Mouse (Mus musculus): ENCODE measurements around the gene Glyctk.

Glyctk gene

DNA sequence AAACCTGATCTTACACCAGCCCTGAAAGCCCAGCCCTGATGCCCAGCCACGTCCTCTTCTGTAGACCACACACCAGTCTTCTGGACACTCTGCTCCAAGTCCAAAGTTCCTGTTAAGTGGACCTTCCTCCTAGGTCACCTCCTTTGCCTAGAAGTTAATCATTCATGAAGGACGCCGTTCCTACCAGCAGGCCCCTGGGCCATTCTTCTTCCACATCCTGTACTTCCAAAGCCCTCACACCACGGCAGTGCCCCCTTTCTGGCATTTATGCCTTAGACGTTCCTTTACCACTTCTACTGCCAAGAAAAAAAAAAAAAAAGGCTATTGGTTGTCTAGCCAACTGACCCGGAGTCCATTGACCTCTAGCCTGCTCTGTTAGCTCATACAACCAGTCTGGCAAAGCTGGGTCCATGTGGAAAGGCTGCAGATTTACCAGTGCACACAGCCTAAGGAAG lies at the start of gene Glyctk:
TSS of gene Glyctk (minus strand) at position 102 of the 455 bp plus-strand sequence.
- DNase-seq, result no peak

DNA sequence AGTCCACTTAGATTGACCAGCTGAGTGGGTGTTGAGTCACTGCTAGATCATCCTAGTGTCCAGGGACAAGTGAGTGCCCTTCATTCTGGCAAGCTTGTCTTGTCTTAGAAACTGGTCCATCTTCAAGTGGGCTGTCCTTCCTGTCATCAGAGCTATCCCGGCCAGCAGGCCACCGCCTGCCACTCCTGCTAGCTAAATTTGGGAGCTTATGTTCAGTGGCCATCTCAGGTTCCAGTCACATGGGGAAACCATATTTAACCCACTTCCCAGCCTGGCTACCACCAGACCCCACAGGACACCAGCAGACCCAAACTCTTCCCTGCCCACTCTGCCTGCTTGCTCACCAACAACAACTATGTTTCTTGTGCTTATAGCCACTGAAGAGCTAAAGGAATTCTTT lies 48.6 kb upstream of the Glyctk start:
- no peak for DNase-seq

DNA sequence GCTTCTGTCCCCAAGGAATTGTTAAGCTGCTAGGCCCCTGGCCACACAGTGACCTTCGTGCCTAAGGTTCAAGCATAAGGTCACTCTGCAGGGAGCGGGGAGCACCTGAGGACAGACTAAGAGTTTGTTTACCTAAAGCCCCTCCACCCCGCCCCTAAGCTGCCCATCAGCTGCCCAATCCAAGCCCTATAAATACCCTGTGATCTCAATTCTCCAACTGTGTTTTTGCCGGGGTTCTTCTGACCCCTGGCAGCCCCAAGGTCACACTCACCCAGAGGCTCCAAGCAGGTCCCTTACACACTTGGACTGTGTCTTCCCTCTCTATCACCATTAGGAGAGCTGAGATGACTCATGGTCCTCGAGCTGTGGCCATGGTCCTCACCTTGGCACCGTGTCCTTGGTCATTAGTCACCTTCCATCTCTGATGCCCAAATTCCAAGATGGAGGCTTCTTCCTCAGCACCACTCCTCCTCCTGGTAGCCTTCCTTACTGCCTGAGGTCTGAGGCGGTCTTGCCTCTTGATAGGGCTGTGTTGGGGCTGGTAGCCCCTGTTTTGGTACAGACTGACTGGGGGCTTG lies 47.9 kb upstream of the Glyctk start:
- no peak for DNase-seq

DNA sequence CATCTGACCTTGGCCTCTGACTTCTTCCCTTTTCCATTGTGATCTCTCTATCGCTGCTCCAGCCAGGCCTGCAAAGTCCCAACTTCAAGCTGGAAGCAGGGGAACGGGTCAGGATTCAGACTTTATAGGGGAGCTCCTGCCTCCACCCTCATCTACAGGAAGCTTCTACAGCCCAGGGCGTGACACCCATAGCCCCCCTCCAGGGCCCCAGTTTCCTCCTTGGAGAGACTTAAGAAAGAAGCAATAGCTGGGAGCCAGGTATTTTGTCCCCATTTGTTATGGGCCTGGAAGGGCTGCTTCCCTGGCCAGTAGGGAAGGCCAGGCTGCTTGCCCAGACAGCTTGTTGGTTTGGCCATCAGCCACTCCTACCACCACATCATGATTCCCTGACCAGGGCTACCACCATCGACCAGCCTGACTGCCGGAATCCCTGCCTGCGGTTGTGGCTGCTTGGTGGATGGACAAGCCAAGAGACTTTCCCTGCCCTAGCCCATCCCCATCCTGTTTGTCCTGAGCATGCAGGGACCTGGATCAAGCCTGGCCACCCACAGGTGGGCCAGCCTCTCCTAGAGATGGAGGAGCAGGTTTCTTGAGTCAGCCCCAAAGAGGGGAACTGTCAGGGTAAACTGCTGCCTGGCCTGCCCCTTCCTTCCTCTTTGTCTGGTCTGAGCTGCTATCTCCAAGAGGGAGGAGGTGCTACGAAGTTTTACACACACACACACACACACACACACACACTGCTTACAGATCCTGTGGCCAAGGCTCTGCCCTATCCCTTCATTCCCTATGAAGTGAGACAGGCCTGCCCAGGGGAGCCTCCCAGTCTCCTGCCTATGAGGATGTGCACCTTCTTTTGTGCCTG lies 46.3 kb upstream of the Glyctk start:
- no peak for DNase-seq

DNA sequence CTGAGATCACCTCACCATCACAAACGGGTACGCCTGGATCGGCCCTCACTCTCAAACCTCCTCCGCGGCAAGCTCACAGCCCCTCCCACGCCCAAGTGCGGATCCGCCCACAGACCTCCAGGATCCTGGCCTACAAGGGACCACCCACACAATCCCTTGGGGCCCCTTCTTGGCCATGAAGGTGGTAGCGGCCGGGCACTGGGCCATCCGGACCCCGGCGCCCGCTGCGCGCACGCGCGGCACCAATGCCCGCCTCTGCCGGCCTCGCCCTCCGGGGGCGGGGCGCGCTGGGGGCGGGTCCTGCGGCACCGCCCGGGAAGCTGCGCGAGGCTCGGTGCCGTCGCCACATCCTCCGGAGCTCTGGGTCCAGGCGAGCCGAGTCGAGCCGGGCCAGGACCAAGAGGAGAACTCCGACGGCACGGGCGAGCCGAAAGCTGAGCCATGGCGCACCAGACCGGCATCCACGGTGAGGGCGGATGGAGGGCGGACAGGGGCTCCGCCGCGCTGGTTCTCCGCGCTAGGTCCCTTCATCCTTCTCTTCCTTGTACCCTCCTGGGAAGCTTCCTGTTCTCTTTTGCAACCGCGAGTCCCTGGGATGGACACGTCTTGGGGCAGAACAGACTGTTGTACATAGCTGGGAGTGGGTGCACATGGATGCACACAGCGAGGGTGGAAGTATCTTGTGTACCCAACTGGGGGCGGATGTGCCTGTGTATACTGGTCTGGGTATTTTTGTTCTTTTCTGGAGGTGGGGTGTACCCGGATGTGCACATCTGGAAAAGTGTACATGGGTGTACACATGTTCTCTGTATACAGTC lies 45.1 kb upstream of the Glyctk start, which contains the start of gene Twf2:
TSS of gene Twf2 (plus strand) at position 290 of the 818 bp plus-strand sequence.
- DNase-seq, result peak; percentile 89

- DNase-seq, result no peak
Measured at GRCm38 (mm10) chr9:106201895-106202294, 44.0 kb upstream of the Glyctk start.

GRCm38 (mm10) chr9:106199535-106200272 lies 41.8 kb upstream of the Glyctk start, which contains the start of gene Ppm1m:
Gene Ppm1m, minus strand, starts transcription at chr9:106199746.
- DNase-seq, result no peak

DNA sequence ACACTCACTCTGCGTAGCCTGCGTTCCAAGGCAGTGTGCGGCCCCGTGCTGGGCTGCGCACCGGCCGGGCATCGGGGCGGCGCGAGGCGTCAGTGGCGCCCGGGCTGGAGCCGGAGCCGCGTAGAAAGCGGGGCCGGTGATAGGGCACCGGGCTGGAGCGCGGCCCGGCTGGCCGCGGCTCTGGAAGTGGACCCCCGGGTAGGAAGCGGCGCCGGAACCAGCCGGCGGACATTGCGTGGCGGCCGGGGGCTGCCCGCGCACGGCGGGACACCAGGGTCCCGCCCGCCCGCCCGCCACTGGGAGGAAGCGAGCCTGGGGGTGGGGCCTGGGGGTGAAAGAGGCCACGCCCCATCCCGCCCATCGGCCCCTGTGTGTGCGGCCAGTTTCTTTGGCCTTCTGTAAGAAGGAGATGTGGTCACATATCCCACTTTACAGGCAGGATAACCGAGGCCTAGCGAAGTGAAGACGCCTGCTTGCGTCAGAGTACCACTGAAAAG lies 41.1 kb upstream of the Glyctk start:
- DNase-seq, result peak; percentile 70

- DNase-seq, result no peak
Measured at GRCm38 (mm10) chr9:106197732-106198131, 39.8 kb upstream of the Glyctk start.

- DNase-seq, result no peak
Measured at GRCm38 (mm10) chr9:106197081-106197713, 39.3 kb upstream of the Glyctk start.

GRCm38 (mm10) chr9:106195693-106196092 lies 37.8 kb upstream of the Glyctk start:
- no peak for DNase-seq

- no peak for DNase-seq
Measured at GRCm38 (mm10) chr9:106193930-106194807, 36.2 kb upstream of the Glyctk start.

DNA sequence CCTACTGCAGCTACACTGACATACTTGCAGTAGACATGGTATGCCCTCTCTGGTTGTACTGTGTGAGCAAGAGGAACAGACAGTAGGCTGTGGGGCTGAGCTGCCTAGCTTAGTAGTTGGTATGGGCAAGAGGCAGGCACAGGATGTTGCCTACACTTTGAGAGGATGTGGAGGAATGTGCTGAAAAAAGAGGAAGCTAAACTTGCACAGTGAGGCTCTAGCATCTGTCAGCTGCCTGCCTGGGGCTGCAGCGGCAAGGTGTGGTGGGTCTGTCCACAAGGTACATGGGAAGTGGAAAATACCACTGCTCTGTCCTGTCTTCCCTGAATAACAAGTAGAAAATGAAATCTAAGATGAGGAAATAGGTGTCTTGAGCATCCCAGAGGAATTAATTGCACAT lies 35.1 kb upstream of the Glyctk start:
- no peak for DNase-seq

DNA sequence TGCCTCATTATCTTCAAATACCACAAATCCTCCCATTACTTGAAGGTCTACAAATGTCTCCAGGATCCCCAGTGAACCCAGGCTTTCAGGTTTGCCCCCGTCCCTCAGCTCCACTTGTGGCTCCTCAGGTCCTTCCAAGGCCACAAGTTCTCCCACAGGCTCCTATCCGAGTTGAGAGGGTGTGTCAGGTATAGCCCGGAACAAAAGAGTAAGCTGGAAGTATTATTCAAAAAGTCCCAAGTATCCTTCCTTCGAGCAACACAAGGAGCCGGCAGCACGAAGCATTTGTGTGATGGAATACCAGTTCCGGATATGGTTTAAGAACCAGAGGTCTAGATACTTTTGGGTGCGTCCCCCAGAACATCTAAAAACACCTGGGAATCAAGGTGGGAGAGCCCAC lies 34.1 kb upstream of the Glyctk start:
- no peak for DNase-seq

- DNase-seq, result no peak
Measured at GRCm38 (mm10) chr9:106191355-106191754, 33.4 kb upstream of the Glyctk start.

GRCm38 (mm10) chr9:106183996-106184395 lies 26.1 kb upstream of the Glyctk start:
- DNase-seq, result no peak

GRCm38 (mm10) chr9:106182146-106182545 lies 24.2 kb upstream of the Glyctk start:
- DNase-seq, result no peak

DNA sequence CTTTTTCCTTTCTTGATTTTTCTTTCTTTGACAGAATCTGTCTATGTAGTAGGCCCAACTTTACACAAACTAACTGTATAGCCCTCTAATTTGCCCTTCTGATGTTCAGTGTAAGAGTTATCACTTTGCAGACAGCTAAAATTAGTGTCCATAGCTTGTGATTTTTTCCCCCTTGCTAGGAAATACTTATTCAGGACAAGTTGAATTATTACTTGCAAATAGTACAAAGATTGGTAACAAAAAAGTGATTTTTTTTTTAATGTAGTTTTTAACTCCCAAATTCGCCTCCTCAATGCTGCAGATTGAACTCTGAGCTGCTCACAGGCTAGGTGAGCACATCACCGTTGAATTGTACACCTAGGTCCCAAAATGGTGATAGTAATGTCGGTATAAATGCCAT lies 22.0 kb upstream of the Glyctk start:
- DNase-seq, result no peak

DNA sequence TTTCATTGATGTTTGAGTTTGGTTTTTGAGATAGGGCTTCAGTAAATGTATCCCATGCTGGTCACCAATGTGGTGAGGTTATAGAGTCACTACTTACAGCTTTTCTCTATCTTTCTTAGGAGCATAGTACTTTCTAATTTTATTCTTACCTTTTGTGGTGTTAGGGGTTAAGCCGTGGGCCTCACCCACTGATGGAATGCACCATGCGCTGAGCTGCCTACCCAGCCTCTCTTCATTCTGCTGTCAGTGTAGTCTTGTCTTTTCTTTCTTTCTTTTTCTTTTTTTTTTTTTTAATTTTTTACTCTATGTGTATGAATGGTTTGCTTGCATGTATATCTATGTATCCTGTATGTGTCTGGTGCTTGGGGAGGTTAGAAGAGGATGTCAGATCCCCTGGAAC lies 21.5 kb upstream of the Glyctk start:
- no peak for DNase-seq

DNA sequence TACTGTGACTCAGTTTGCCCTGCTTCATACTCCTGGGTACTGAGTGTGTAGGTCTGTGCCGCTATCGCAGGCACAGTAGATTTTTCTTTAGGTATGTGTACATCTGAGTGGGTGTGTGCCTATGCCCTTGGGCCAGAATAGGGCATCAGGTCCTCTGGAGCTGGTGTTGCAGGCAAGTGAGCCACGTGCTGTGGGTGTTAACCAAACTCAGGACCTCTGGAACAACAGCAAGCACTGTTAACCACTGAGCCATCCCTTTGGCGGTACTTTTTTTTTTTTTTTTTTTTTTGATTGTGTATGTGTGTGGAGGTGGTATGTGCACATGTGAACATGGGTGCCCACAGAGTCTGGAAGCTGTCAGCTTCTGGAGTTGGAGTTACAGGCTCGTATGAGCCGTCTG lies 19.9 kb upstream of the Glyctk start:
- DNase-seq, result no peak

- no peak for DNase-seq
Measured at GRCm38 (mm10) chr9:106176769-106177168, 18.8 kb upstream of the Glyctk start.
